Mouse (Mus musculus): ENCODE data around the gene Tmem119. TPM values are rescaled to one million over a fixed set of nuclear protein-coding genes. Genes with fewer than 3 reads are reported as not detected.

The Tmem119 gene
- total and polyA plus RNA-seq, 2 experiments from 2014 or later, result 5.9 to 8.2 TPM

GRCm38 (mm10) chr5:113842244-113842643, 41.9 kb upstream of the Tmem119 start:
- Histone ChIP-seq H3K4me1 (ENCODE audit: insufficient read depth) (no peaks in the 10 kb centered on the region), H3K27ac (ENCODE audit: low read depth, low read length) (no peak overlapping the region), H3K9ac (no peak overlapping the region), H3K9me3 (ENCODE audit: low read length) (no peaks in the 10 kb centered on the region), H3K36me3 (ENCODE audit: insufficient read depth) (peaks cover 56% of the 10 kb centered on the region), H3K4me3 (ENCODE audit: low read depth, low read length) (no peak overlapping the region), H3K27me3 (ENCODE audit: insufficient read depth, low read length) (no peaks in the 10 kb centered on the region), H3K4me2 (ENCODE audit: low read depth) (no peak overlapping the region)
- no peak for TF ChIP-seq CTCF (IDR thresholded peaks at IDR 0.05; ENCODE audit: low read depth)
- 86% methylated on average over 9 of the region's 9 CpGs for WGBS
- DNase-seq, result no peak
- no peak for ATAC-seq

DNA sequence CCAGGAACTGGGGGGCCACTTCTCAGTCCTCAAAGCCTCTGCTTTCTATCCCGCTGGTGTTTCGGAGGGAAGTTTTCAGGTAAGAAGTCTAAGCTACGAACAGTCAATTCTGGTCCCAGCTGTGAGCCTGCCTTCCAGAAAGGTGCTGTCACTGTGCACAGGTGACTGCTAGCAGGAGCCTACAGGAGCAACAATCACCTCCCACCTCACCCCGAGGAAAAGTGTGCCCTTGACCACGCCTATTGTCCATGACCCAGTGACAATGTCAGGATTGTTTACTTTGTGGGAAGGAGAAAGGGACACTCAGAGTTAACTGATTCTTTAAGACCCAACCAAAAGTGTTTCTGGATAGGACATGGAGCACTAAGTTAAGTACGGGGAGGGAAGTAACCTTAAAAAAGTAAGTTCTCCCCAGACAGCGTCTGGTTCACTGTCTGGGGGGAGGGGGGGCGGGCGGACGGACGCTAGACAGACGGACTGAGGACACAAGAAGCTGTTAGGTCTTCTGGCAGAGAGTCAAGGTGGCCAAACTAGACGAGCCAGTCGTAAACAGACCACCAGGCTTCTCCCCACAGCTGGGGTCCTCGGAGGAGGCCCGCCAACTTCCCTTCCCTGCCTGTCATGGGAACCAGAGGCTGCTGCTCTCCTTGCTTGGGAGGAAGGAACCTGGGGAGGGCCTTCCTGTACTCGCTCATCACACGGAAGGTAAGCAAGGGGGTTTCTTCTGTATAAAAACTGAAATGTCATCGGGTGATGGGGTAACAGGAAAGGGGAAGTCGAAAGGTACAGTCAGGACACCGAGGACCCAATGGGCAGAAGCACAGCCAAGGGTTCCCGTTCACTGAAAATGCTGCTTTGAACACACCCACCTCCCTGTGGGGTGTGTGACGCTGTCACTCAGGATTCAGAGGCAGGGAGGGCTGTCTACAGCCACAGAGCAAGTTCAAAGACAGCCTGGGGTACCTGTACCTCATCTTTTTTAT, 41.2 kb upstream of the Tmem119 start:
- Histone ChIP-seq H3K4me1 (ENCODE audit: insufficient read depth) (no peaks in the 10 kb centered on the region), H3K27ac (ENCODE audit: low read depth, low read length) (no peak overlapping the region), H3K9ac (no peak overlapping the region), H3K9me3 (ENCODE audit: low read length) (no peaks in the 10 kb centered on the region), H3K4me3 (ENCODE audit: low read depth, low read length) (no peak overlapping the region), H3K36me3 (ENCODE audit: insufficient read depth) (peaks cover 48% of the 10 kb centered on the region), H3K4me2 (ENCODE audit: low read depth) (no peak overlapping the region), H3K27me3 (ENCODE audit: insufficient read depth, low read length) (no peaks in the 10 kb centered on the region)
- TF ChIP-seq CTCF (IDR thresholded peaks at IDR 0.05; ENCODE audit: low read depth), result no peak
- WGBS, result 87% methylated on average over 23 of the region's 23 CpGs
- DNase-seq, result no peak
- no peak for ATAC-seq

GRCm38 (mm10) chr5:113840443-113840842, 40.1 kb upstream of the Tmem119 start:
- Histone ChIP-seq H3K27ac (ENCODE audit: low read depth, low read length) (no peak overlapping the region), H3K36me3 (ENCODE audit: insufficient read depth) (peaks cover 38% of the 10 kb centered on the region), H3K4me3 (ENCODE audit: low read depth, low read length) (no peak overlapping the region), H3K4me1 (ENCODE audit: insufficient read depth) (no peaks in the 10 kb centered on the region), H3K4me2 (ENCODE audit: low read depth) (no peak overlapping the region), H3K27me3 (ENCODE audit: insufficient read depth, low read length) (no peaks in the 10 kb centered on the region), H3K9ac (no peak overlapping the region), H3K9me3 (ENCODE audit: low read length) (no peaks in the 10 kb centered on the region)
- WGBS, result 93% methylated on average over 4 of the region's 4 CpGs
- DNase-seq (no peak), ATAC-seq (no peak)
- TF ChIP-seq CTCF (IDR thresholded peaks at IDR 0.05; ENCODE audit: low read depth), result no peak

DNA sequence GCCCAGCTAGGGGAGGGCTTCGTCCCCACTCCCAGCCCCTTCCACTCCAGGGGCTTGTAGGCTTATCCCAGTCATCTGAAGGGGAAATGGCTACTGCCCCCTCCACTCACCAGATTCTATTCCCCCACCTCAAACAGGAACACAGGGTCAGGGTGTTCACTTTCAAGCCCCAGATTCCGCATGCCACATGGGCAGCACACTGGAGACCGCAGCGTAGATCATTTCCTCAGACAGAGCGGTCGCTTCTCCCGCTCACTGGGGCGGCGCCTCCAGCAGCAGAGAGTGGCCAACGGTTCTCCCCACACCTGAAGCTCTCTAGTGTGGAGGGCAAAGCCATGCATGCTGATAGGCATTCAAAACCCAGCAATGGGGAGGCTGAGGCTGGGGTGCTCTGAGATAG, 36.6 kb upstream of the Tmem119 start:
- H3K4me1 ChIP-seq (ENCODE audit: insufficient read depth), result no peaks in the 10 kb centered on the region
- no peaks in the 10 kb centered on the region for H3K9me3 ChIP-seq (ENCODE audit: low read length)
- no peak for TF ChIP-seq CTCF (IDR thresholded peaks at IDR 0.05; ENCODE audit: low read depth)
- DNase-seq, result no peak
- WGBS, result 89% methylated on average over 10 of the region's 10 CpGs
- no peak overlapping the region for H3K4me3 ChIP-seq (ENCODE audit: low read depth, low read length)
- H3K27me3 ChIP-seq (ENCODE audit: insufficient read depth, low read length), result no peaks in the 10 kb centered on the region
- H3K36me3 ChIP-seq (ENCODE audit: insufficient read depth), result peaks cover 5% of the 10 kb centered on the region
- no peak for ATAC-seq
- no peak overlapping the region for H3K9ac ChIP-seq
- H3K4me2 ChIP-seq (ENCODE audit: low read depth), result no peak overlapping the region
- H3K27ac ChIP-seq (ENCODE audit: low read depth, low read length), result no peak overlapping the region

DNA sequence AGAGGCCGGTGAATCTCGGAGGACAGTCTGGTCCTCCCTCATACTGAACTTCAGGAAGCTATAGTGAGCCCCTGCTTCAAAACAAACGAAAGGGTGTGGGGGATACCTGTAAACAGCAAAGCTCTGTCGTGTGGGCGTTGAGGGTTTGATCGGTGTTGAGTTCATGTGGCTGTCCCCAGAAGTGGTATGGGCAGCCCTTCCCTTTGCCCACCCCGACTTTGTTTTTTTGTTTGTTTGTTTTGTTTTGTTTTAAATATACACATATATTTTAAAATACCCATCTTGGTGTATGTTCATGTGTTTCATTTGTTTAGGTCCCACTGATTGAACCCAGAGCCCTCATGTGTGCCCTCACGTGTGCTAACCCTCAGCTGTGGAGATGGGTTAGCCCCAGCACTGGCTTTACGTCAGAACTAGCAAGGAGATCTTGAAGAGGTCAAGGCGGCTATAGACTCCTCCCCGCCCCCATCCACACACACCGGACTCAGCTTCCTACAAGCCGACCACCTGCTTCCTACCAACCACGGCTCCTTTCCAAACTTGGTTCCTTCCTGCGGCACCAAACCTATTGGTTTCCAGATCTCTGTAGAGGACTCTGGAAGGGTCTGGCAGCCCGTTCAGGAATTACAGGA, 33.1 kb upstream of the Tmem119 start:
- no peaks in the 10 kb centered on the region for H3K27me3 ChIP-seq (ENCODE audit: insufficient read depth, low read length)
- ATAC-seq, result no peak
- H3K27ac ChIP-seq (ENCODE audit: low read depth, low read length), result no peak overlapping the region
- WGBS, result 71% methylated on average over 16 of the region's 16 CpGs
- H3K4me2 ChIP-seq (ENCODE audit: low read depth), result no peak overlapping the region
- no peak for DNase-seq
- no peak overlapping the region for H3K9ac ChIP-seq
- TF ChIP-seq CTCF (IDR thresholded peaks at IDR 0.05; ENCODE audit: low read depth), result no peak
- no peaks in the 10 kb centered on the region for H3K4me1 ChIP-seq (ENCODE audit: insufficient read depth)
- H3K9me3 ChIP-seq (ENCODE audit: low read length), result no peaks in the 10 kb centered on the region
- no peak overlapping the region for H3K4me3 ChIP-seq (ENCODE audit: low read depth, low read length)
- no peaks in the 10 kb centered on the region for H3K36me3 ChIP-seq (ENCODE audit: insufficient read depth)

DNA sequence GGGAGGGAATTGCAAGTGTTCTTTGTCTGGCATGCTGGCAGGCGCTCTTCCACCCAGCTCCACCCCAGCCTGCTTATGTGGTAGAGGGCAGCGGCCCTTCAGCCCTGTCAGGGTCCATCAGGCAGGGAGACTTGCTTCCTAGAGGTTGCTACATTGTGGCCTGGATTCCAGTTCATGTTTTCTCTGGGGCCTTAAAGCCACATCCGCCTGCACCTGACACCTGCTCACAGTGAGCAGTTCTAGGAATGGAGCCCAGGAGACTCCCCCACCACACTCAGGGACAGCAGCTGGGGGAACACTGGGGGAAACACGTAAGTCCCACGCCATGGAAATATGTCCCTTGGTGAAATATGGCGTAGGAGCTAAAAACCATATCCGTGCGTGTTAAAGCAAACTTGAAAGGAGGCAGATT, 32.2 kb upstream of the Tmem119 start, which contains the start of gene Selplg:
Gene Selplg, minus strand, starts transcription at position 155 of the 412 bp plus-strand sequence.
- DNase-seq (no peak), ATAC-seq (no peak)
- no peaks in the 10 kb centered on the region for H3K27me3 ChIP-seq (ENCODE audit: insufficient read depth, low read length)
- no peak within 1 kb of the TSS for H3K4me2 ChIP-seq (ENCODE audit: low read depth)
- H3K9me3 ChIP-seq (ENCODE audit: low read length), result no peaks in the 10 kb centered on the region
- no peaks in the 10 kb centered on the region for H3K4me1 ChIP-seq (ENCODE audit: insufficient read depth)
- 38% methylated on average over 8 of the region's 8 CpGs for WGBS
- no peak for TF ChIP-seq CTCF (IDR thresholded peaks at IDR 0.05; ENCODE audit: low read depth)
- H3K36me3 ChIP-seq (ENCODE audit: insufficient read depth), result no peaks in the 10 kb centered on the region
- no peak within 1 kb of the TSS for H3K27ac ChIP-seq (ENCODE audit: low read depth, low read length)
- no peak within 1 kb of the TSS for H3K9ac ChIP-seq
- no peak within 1 kb of the TSS for H3K4me3 ChIP-seq (ENCODE audit: low read depth, low read length)

DNA sequence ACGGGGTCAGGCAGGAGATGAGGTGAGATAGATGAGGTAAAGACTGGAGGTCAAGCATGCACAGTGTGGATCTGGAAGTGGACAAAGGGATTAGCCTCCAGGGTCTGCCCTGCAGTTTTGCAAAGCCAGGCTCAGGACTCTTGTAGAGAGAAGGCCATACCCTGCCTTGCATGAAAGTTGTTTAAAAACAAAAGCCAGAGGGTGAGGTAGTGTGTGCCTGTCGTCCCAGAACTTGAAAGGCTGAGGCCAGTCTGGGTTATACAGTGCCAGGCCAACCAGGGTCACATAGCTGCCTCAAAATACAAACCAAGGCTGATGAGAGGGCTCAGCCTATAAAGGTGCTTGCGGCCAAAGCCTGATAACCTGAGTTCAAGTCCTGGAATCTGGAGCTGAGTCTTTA, 31.4 kb upstream of the Tmem119 start:
- DNase-seq (no peak), ATAC-seq (no peak)
- Histone ChIP-seq H3K4me1 (ENCODE audit: insufficient read depth) (no peaks in the 10 kb centered on the region), H3K27me3 (ENCODE audit: insufficient read depth, low read length) (no peaks in the 10 kb centered on the region), H3K27ac (ENCODE audit: low read depth, low read length) (no peak overlapping the region), H3K36me3 (ENCODE audit: insufficient read depth) (no peaks in the 10 kb centered on the region), H3K9me3 (ENCODE audit: low read length) (no peaks in the 10 kb centered on the region), H3K4me2 (ENCODE audit: low read depth) (no peak overlapping the region), H3K9ac (no peak overlapping the region), H3K4me3 (ENCODE audit: low read depth, low read length) (no peak overlapping the region)
- WGBS, result 68% methylated on average over 3 of the region's 3 CpGs
- TF ChIP-seq CTCF (IDR thresholded peaks at IDR 0.05; ENCODE audit: low read depth), result no peak
